Mouse (Mus musculus) small intestine, adult 2 months (tissue): ENCODE measurements around the gene Vps37c.

Experiments
- CTCF ChIP-seq: fragments of 200-500 bp; IDR thresholded peaks from 2 replicates; pipeline ENCODE4 v1.5.1; 2012; ENCODE audit warnings: low read depth, mild to moderate bottlenecking, control low read depth, inconsistent platforms, low read length, moderate library complexity, mixed read lengths; ENCODE audit not compliant: insufficient replicate concordance, insufficient read length; ENCODE audit errors: extremely low read depth
- POLR2A ChIP-seq: fragments of 200-500 bp; IDR thresholded peaks from 2 replicates; pipeline ENCODE4 v1.6.1; 2012; ENCODE audit warnings: low read depth, mild to moderate bottlenecking, control low read depth, inconsistent platforms, low read length, moderate library complexity

- TF ChIP-seq CTCF (no peak), POLR2A (no peak)
These were observed 15.3 kb upstream of the Vps37c start for GRCm38 (mm10) chr19:10673275-10673674.
